Mouse (Mus musculus) midbrain, embryonic 10.5 days (tissue): ENCODE results near the gene Pcgf6. TPM values are rescaled to one million over a fixed set of nuclear protein-coding genes. Genes with fewer than 3 reads are reported as not detected.

ENCODE experiments used
- DNase-seq: peaks from one replicate; pipeline ENCODE4 v3.0.0-alpha.2; 2017; ENCODE audit warnings: low spot score
- H3K27ac ChIP-seq: fragments of 300-500 bp; sonication (generic); replicated peaks from 2 replicates; pipeline ENCODE4 v1.5.1; 2016; ENCODE audit warnings: mild to moderate bottlenecking
- H3K27me3 ChIP-seq: fragments of 300-500 bp; sonication (generic); 2 replicates; pipeline ENCODE4 v1.6.1; 2016; ENCODE audit warnings: low read depth, mild to moderate bottlenecking; ENCODE audit not compliant: poor library complexity, severe bottlenecking
- H3K36me3 ChIP-seq: fragments of 300-500 bp; sonication (generic); 2 replicates; pipeline ENCODE4 v1.6.1; 2016; ENCODE audit warnings: mild to moderate bottlenecking, moderate library complexity
- H3K4me1 ChIP-seq: fragments of 300-500 bp; sonication (generic); 2 replicates; pipeline ENCODE4 v1.6.1; 2016
- H3K4me3 ChIP-seq: fragments of 300-500 bp; sonication (generic); 2 replicates; pipeline ENCODE4 v1.5.1; 2016; ENCODE audit warnings: mild to moderate bottlenecking, moderate library complexity
- H3K9me3 ChIP-seq: fragments of 300-500 bp; sonication (generic); replicated peaks from 2 replicates; pipeline ENCODE4 v1.6.1; 2016; ENCODE audit warnings: mild to moderate bottlenecking
- WGBS: fragments of 180-500 bp; shearing (Covaris S2); methylation state at CpG from one replicate; pipeline ENCODE4 v1.1.7; 2016; 5-methylcytosine and 5-hydroxymethylcytosine counted together
- polyA plus RNA-seq: library from polyadenylated mRNA; unstranded; fragments of >200 nt; fragmentation: Nextera tagmentation; extraction: Ambion mirVana; gene quantifications from 2 replicates; pipeline ENCODE4 v1.2.1, GENCODE M21; 2016

Pcgf6 gene
- polyA plus RNA-seq, 1 experiment from 2014 or later, result 33.8 TPM

DNA sequence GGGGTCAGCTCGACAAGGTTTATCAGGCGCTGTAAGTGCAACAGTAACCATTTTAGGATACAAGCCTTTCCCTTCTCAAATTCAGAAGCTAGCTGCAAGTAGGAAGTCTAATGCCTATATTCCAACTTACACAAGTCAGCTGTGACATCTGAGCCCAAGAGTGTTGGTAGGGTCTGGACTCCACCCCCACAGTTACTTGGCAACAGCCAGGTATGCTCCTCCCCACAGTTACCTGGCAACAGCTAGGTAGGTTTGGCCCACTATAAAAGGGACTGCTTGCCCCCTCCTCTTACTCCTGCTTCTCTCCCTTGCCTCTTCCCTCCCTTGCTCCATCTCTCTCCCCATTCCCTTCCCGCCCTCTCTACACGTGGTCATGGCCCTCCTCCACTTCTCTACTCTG lies 1.6 kb downstream of the Pcgf6 start:
- Histone ChIP-seq H3K27ac (no peak overlapping the region), H3K9me3 (no peaks in the 10 kb centered on the region), H3K27me3 (no peaks in the 10 kb centered on the region), H3K36me3 (peaks cover 43% of the 10 kb centered on the region), H3K4me3 (peak overlapping the region; percentile 79), H3K4me1 (peaks cover 25% of the 10 kb centered on the region)
- 64% methylated on average over 4 of the region's 4 CpGs for WGBS
- DNase-seq, result no peak

DNA sequence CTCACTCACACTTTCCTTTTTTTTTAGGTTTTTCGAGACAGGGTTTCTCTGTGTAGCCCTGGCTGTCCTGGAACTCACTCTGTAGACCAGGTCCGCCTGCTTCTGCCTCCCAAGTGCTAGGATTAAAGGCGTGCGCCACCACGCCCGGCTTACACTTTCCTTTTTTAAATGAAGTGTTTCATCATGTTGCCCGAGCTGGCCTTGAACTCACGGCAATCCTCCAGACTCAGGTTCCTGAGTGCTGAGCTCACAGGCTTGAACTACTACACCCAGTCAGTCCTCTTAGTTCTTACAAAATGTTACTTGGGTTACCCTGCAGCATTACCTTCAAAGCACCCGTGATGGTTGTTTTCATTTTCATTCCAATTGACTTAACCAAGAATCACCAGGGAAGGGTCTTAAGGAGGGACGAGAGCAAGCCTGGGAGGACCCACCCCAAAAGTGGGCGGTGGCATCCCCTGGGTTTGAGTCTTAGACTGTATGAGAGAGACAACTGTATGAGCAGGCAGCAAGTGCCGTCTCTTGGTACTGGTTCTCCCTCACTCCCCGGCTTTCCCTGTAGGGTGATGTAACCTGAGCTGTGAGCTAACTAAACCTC lies 3.4 kb downstream of the Pcgf6 start:
- no peak overlapping the region for H3K27ac ChIP-seq
- peaks cover 25% of the 10 kb centered on the region for H3K4me1 ChIP-seq
- peaks cover 60% of the 10 kb centered on the region for H3K36me3 ChIP-seq
- no peak overlapping the region for H3K4me3 ChIP-seq
- WGBS, result 87% methylated on average over 13 of the region's 13 CpGs
- H3K9me3 ChIP-seq, result no peaks in the 10 kb centered on the region
- H3K27me3 ChIP-seq, result no peaks in the 10 kb centered on the region
- no peak for DNase-seq

DNA sequence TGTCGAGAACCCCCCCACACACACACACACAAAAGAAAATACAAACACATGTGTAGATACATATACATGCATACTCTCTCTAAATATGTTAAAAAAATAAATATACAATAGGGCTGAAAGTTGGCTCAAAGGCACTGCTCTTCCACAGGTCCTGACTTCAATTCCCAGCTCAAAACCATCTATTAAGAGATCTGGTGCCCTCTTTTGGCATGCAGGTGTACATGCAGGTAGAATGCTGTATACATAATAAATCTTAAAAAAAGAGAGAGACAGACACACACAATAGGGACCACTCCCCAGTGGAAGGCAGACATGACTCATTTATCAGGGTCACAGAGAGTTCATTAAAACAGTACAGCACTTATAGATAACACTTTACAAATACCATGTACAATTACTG lies 4.4 kb downstream of the Pcgf6 start:
- no peak overlapping the region for H3K4me3 ChIP-seq
- H3K4me1 ChIP-seq, result peaks cover 25% of the 10 kb centered on the region
- H3K9me3 ChIP-seq, result no peaks in the 10 kb centered on the region
- H3K36me3 ChIP-seq, result peaks cover 70% of the 10 kb centered on the region
- no peak overlapping the region for H3K27ac ChIP-seq
- no peak for DNase-seq
- H3K27me3 ChIP-seq, result no peaks in the 10 kb centered on the region
- WGBS, result 100% methylated on average over 1 of the region's 1 CpGs

DNA sequence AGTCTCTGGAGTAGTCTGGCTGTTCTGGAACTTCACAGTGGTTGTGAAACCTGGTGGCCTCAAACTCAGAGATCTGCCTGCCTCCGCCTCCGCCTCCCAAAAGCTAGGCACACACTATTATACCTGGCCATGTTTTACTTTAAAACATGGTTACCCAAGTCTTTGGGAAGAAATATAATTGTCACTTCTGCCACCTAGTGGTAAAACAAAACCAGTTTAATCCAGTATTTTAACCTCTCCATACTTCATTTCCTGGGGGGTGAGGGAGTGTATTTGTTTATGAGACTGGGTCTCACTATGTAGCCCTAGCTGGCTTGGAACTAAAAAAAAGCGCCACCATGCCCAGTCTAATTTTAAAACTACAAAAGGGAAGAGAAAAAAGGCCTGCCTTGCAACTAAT lies 7.1 kb downstream of the Pcgf6 start:
- Histone ChIP-seq H3K4me3 (no peak overlapping the region), H3K27me3 (no peaks in the 10 kb centered on the region), H3K4me1 (peaks cover under 1% of the 10 kb centered on the region), H3K9me3 (no peaks in the 10 kb centered on the region), H3K27ac (no peak overlapping the region), H3K36me3 (peaks cover 96% of the 10 kb centered on the region)
- WGBS, result 94% methylated on average over 3 of the region's 3 CpGs
- no peak for DNase-seq

DNA sequence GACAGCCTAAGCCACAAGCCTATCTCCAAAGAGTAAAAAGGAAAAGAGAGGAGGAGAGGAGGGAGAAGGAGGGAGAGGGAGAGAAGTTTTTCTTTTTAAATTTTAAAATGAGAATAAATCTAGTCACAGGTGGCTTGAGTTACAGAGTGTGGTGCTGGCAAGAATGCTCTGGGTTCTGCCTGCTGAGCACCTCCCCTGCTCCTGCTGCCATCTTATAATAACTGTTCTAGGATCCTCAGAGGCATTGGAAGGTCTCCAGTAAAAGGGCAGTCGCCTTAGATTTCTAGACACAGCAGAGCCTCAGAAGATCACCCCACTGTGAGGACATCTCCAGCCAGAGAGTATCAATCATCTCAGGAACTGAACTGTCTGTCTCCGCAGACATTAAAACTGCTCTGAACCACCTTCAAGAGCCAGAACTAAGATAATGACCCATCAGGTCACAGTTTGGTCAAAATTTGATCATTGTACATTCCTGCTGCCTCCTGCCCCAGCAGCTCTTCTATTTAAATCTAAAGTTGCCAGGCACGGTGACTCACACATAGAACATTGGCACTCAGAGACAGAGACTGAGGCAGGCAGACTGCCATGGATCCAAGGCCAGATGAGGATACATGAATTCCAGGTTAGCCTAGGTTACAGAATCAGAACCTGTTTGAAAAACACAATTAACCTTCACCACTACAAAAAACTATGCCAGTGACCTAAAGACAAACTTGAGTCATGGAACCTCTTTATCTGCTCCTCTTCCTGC lies 9.8 kb downstream of the Pcgf6 start:
- H3K4me1 ChIP-seq, result no peaks in the 10 kb centered on the region
- H3K9me3 ChIP-seq, result no peaks in the 10 kb centered on the region
- no peak for DNase-seq
- no peak overlapping the region for H3K4me3 ChIP-seq
- peaks cover 96% of the 10 kb centered on the region for H3K36me3 ChIP-seq
- no peak overlapping the region for H3K27ac ChIP-seq
- no peaks in the 10 kb centered on the region for H3K27me3 ChIP-seq
- WGBS, result 94% methylated on average over 3 of the region's 3 CpGs

DNA sequence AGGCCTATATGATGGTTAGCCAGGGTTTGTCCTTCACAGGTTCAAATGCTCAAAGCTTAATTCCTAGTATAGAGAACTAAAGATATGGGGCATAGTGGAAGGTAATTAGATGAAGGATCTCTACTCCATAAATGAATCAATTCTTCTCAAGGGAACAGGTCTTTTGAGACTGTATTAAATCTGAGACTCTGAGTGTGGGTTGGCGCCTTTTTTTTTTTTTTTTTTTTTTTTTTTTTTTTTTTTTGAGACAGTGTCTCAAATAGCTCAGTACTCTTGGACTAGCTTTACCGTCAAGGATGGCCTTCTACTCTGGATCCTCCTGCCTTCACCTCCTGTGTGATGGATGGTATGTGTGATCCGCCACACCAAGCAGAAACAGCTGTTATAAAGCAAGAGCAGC lies 14.1 kb downstream of the Pcgf6 start:
- WGBS, result 92% methylated on average over 3 of the region's 3 CpGs

DNA sequence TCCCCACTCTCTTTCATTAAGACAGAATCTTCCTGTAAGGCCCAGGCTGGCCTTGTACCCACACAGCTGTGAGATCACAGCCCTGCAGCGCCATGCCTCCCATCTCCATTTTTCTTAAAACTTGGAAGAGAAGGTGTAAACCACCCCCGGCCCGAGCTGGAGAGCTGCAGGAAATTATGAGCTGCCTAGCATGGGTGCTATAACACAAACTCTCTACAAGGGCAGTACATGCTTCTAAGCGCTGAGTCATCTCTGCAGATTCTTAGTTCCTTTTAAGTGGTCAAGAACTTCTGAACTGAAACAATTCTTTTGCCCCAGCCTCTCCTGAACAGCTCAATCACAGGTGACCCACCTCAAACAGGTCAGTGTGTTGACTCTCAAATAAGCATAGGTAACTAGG lies 15.8 kb downstream of the Pcgf6 start:
- peaks cover 76% of the 10 kb centered on the region for H3K36me3 ChIP-seq
- DNase-seq, result no peak

More for the DNA sequence above, 14.1 kb downstream of the Pcgf6 start:
- Histone ChIP-seq H3K4me3 (no peak overlapping the region), H3K4me1 (no peaks in the 10 kb centered on the region), H3K9me3 (no peaks in the 10 kb centered on the region), H3K27me3 (no peaks in the 10 kb centered on the region), H3K36me3 (peaks cover 92% of the 10 kb centered on the region), H3K27ac (no peak overlapping the region)
- DNase-seq, result no peak

DNA sequence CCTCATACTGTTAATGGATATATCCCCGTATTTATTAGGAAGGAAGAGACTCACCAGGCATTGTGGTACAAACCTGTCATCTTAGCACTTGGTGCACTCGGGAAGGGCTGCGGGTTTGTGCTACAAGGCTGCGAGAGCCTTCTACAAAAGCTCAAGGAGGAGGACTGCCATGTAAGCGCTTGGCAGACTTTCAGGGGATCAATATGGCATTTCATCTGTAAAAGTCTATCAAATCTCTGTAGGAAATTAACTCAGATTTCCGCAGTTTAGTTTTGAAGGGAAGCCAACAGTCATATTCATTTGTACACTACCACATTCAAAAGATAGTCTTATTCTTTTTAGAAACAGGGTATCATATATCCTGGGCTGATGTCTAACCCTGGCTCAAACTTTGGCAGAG lies 18.9 kb downstream of the Pcgf6 start:
- H3K27me3 ChIP-seq, result no peaks in the 10 kb centered on the region
- H3K9me3 ChIP-seq, result no peaks in the 10 kb centered on the region
- 0 out of 2 replicates have a peak, but pooled peaks cover 3% of the 10 kb centered on the region for H3K4me1 ChIP-seq
- H3K27ac ChIP-seq, result no peak overlapping the region
- WGBS, result 93% methylated on average over 6 of the region's 6 CpGs
- H3K36me3 ChIP-seq, result peaks cover 45% of the 10 kb centered on the region
- no peak overlapping the region for H3K4me3 ChIP-seq
- no peak for DNase-seq

More for the DNA sequence above, 15.8 kb downstream of the Pcgf6 start:
- 90% methylated on average over 4 of the region's 4 CpGs for WGBS
- H3K9me3 ChIP-seq, result no peaks in the 10 kb centered on the region
- H3K4me3 ChIP-seq, result no peak overlapping the region
- no peaks in the 10 kb centered on the region for H3K27me3 ChIP-seq
- no peak overlapping the region for H3K27ac ChIP-seq
- H3K4me1 ChIP-seq, result no peaks in the 10 kb centered on the region

DNA sequence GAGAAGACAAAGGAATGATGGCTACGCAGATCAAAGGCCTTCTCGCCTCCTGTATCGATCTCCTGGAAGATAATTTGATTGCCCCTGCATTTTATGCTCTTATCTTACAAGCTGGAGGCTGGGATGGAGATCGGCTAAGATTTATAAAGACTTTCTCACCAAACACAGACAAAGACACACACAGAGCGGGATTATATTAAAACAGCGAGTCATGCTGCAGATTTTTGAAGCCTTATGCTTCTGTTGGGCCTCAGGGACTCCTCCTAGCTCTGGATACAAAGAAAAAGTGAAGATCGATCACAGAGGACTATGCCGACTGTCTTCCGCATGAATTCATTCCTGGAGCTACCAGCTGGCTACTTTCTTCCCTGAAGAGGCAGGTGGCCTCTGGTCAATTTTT lies 20.9 kb downstream of the Pcgf6 start:
- no peak for DNase-seq
- Histone ChIP-seq H3K27ac (peak overlapping the region; percentile 56; the same call in 1 of the 2 replicates), H3K4me3 (no peak overlapping the region), H3K27me3 (no peaks in the 10 kb centered on the region), H3K4me1 (0 out of 2 replicates have a peak, but pooled peaks cover 3% of the 10 kb centered on the region), H3K36me3 (peaks cover 32% of the 10 kb centered on the region), H3K9me3 (no peaks in the 10 kb centered on the region)
- 76% methylated on average over 9 of the region's 9 CpGs for WGBS

DNA sequence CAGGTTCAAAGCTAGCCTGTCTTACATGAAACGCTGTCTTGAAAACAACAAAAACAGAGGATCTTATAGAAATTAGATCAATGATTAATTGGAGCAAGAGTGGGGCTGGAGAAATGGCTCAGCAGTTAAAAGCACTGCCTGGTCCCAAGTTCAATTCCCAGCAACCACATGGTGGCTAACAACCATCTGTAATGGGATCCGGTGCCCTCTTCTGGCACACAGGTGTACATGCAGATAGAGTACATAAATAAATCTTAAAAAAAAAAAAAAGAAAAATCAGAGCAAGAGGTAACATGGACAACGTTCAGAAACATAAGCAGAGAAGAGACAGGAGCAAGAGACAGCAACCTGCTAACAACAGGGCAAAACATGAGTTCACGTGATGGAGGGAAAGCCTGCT lies 24.2 kb downstream of the Pcgf6 start:
- Histone ChIP-seq H3K36me3 (peaks cover 22% of the 10 kb centered on the region; the same call in 1 of the 2 replicates), H3K27ac (no peak overlapping the region), H3K4me3 (no peak overlapping the region), H3K27me3 (no peaks in the 10 kb centered on the region), H3K4me1 (0 out of 2 replicates have a peak, but pooled peaks cover 3% of the 10 kb centered on the region), H3K9me3 (no peaks in the 10 kb centered on the region)
- DNase-seq, result no peak
- WGBS, result 86% methylated on average over 4 of the region's 4 CpGs

DNA sequence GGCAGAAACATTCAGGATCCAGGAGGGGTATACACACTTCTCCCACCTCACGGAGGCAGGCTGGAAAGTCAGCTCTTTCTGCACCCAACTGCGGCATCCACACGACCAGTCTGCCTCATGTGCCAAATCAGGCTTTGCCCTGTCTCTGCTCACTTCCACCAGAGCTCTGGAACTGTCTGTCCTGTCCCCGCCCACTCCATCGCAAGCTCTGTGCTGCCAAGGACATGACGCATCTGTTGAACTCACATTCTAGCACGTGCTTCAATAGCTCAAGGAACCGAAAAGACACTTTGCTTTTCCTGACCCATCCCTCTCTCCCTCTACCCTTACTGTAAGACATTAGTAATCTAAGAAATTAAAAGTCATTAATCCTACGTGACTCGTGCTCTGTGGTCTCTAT lies 25.8 kb downstream of the Pcgf6 start:
- WGBS, result 93% methylated on average over 10 of the region's 10 CpGs
- no peak overlapping the region for H3K27ac ChIP-seq
- H3K4me3 ChIP-seq, result no peak overlapping the region

DNA sequence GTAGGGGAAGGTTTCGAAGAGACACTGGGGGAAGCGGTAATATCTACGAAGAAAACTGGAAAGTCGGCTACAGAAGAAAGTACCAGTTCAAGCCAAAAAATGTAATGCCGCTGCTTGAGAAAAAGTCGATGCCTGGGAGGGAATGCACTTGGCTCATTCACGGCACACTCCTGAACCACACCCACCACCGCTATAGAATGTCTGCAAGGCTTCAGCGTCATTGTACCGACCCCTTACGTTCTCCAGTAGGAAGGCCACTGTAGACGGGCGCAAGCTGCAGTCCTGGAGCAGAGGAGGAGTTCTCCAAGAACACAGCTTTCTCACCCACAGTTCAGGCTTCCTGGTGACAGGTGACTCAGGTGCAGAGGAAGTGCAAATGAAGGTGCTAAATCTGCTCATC lies 27.2 kb downstream of the Pcgf6 start:
- 91% methylated on average over 13 of the region's 13 CpGs for WGBS
- H3K4me1 ChIP-seq, result peaks cover 11% of the 10 kb centered on the region
- DNase-seq, result no peak
- no peaks in the 10 kb centered on the region for H3K9me3 ChIP-seq
- H3K4me3 ChIP-seq, result no peak overlapping the region
- peaks cover 6% of the 10 kb centered on the region for H3K27me3 ChIP-seq
- no peak overlapping the region for H3K27ac ChIP-seq
- H3K36me3 ChIP-seq, result peaks cover 22% of the 10 kb centered on the region; the same call in 1 of the 2 replicates

More for the DNA sequence above, 25.8 kb downstream of the Pcgf6 start:
- H3K27me3 ChIP-seq, result no peaks in the 10 kb centered on the region
- no peak for DNase-seq
- H3K9me3 ChIP-seq, result no peaks in the 10 kb centered on the region
- peaks cover 22% of the 10 kb centered on the region; the same call in 1 of the 2 replicates for H3K36me3 ChIP-seq
- 0 out of 2 replicates have a peak, but pooled peaks cover 3% of the 10 kb centered on the region for H3K4me1 ChIP-seq

DNA sequence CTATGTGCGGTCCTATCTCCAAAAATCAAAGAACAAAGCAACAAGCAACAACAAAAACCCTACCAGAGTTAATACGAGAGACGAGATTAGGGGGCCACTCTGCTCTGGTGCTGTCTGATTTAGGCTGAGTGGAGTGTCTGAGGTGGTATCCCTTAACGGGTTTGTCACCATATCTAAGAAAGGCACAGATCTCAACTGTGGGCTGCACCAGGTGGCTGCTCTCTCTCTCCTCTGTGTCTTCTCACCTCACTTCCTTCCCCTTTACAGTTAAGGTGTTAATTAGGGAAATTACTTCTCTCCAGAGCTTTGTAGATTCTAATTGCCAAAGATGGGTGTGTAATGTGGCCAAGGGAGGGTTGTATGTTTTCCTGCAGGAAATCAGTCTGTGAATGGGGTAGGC lies 28.0 kb downstream of the Pcgf6 start:
- Histone ChIP-seq H3K9me3 (no peaks in the 10 kb centered on the region), H3K27me3 (peaks cover 15% of the 10 kb centered on the region), H3K27ac (no peak overlapping the region), H3K4me1 (peaks cover 14% of the 10 kb centered on the region), H3K36me3 (peaks cover 22% of the 10 kb centered on the region; the same call in 1 of the 2 replicates), H3K4me3 (no peak overlapping the region)
- DNase-seq, result no peak
- WGBS, result 91% methylated on average over 4 of the region's 4 CpGs
